Mouse (Mus musculus) hindbrain, embryonic 14.5 days (tissue): Measurements from ENCODE around the gene Urgcp. TPM values are rescaled to one million over a fixed set of nuclear protein-coding genes. Genes with fewer than 3 reads are reported as not detected.

Source experiments
- ATAC-seq: fragments of 200-750 bp; cut with Nextera tagmentation; 2 replicates; pipeline ENCODE4 v1.8.0; 2017; ENCODE audit warnings: moderate number of reproducible peaks, mild to moderate bottlenecking, moderate TSS enrichment, moderate library complexity; ENCODE audit not compliant: low FRiP score
- DNase-seq: peaks from one replicate; pipeline ENCODE4 v3.0.0-alpha.2; 2015; ENCODE audit warnings: low spot score
- H3K27ac ChIP-seq: fragments of 300-500 bp; sonication (generic); 2 replicates; pipeline ENCODE4 v1.5.1; 2014; ENCODE audit warnings: mild to moderate bottlenecking, moderate library complexity
- H3K27me3 ChIP-seq: fragments of 300-500 bp; sonication (generic); 2 replicates; pipeline ENCODE4 v1.6.1; 2014; ENCODE audit warnings: mild to moderate bottlenecking, low read length, mixed read lengths; ENCODE audit not compliant: control insufficient read depth, insufficient read depth
- H3K36me3 ChIP-seq: fragments of 300-500 bp; sonication (generic); replicated peaks from 2 replicates; pipeline ENCODE4 v1.6.1; 2014; ENCODE audit not compliant: control insufficient read depth, insufficient read depth
- H3K4me1 ChIP-seq: fragments of 300-500 bp; sonication (generic); replicated peaks from 2 replicates; pipeline ENCODE4 v1.6.1; 2014; ENCODE audit warnings: antibody characterized with exemption, low read length, mixed read lengths; ENCODE audit not compliant: control insufficient read depth, insufficient read depth
- H3K4me2 ChIP-seq: fragments of 300-500 bp; sonication (generic); replicated peaks from 2 replicates; pipeline ENCODE4 v1.6.1; 2014; ENCODE audit warnings: mild to moderate bottlenecking, moderate library complexity
- H3K4me3 ChIP-seq: fragments of 300-500 bp; sonication (generic); replicated peaks from 2 replicates; pipeline ENCODE4 v1.5.1; 2014; ENCODE audit warnings: mild to moderate bottlenecking, low read length
- H3K9ac ChIP-seq: fragments of 300-500 bp; sonication (generic); 2 replicates; pipeline ENCODE4 v1.6.1; 2014
- H3K9me3 ChIP-seq: fragments of 300-500 bp; sonication (generic); 2 replicates; pipeline ENCODE4 v1.6.1; 2016; ENCODE audit warnings: low read length; ENCODE audit not compliant: control insufficient read depth
- WGBS: fragments of 180-500 bp; shearing (Covaris S2); extraction: QIAGEN DNeasy Blood & Tissue Kit; methylation state at CpG from one replicate; pipeline ENCODE4 v1.1.7; 2014; 5-methylcytosine and 5-hydroxymethylcytosine counted together
- polyA plus RNA-seq: library from polyadenylated mRNA; unstranded; fragments of >200 nt; fragmentation: Nextera tagmentation; extraction: Ambion mirVana; gene quantifications from 2 replicates; pipeline ENCODE4 v1.2.1, GENCODE M21; 2014

The Urgcp gene
- polyA plus RNA-seq, 1 experiment from 2014 or later, result 26.8 TPM

GRCm38 (mm10) chr11:5705972-5706371 lies 56.2 kb downstream of the Urgcp start:
- peak overlapping the region; percentile 70 for H3K4me2 ChIP-seq
- H3K9me3 ChIP-seq, result no peaks in the 10 kb centered on the region
- DNase-seq (no peak), ATAC-seq (no peak)
- no peaks in the 10 kb centered on the region for H3K27me3 ChIP-seq
- peak overlapping the region; percentile 86 for H3K4me3 ChIP-seq
- H3K27ac ChIP-seq, result no peak overlapping the region
- 94% methylated on average over 9 of the region's 9 CpGs for WGBS
- peaks cover 14% of the 10 kb centered on the region for H3K4me1 ChIP-seq
- H3K36me3 ChIP-seq, result peaks cover 25% of the 10 kb centered on the region
- peak overlapping the region; percentile 86 for H3K9ac ChIP-seq

- H3K4me3 ChIP-seq, result no peak overlapping the region
- no peaks in the 10 kb centered on the region for H3K9me3 ChIP-seq
- DNase-seq, result no peak
- peaks cover 14% of the 10 kb centered on the region for H3K4me1 ChIP-seq
- no peak overlapping the region for H3K9ac ChIP-seq
- no peak for ATAC-seq
- peaks cover 25% of the 10 kb centered on the region for H3K36me3 ChIP-seq
- H3K4me2 ChIP-seq, result no peak overlapping the region
- H3K27me3 ChIP-seq, result no peaks in the 10 kb centered on the region
- WGBS, result 91% methylated on average over 1 of the region's 1 CpGs
- no peak overlapping the region for H3K27ac ChIP-seq
These were observed 58.8 kb downstream of the Urgcp start for GRCm38 (mm10) chr11:5703341-5703740.

GRCm38 (mm10) chr11:5702957-5703332 lies 59.2 kb downstream of the Urgcp start:
- WGBS, result 90% methylated on average over 6 of the region's 6 CpGs
- Histone ChIP-seq H3K4me2 (no peak overlapping the region), H3K27ac (no peak overlapping the region), H3K4me1 (peaks cover 14% of the 10 kb centered on the region), H3K36me3 (peaks cover 25% of the 10 kb centered on the region), H3K4me3 (no peak overlapping the region), H3K9ac (no peak overlapping the region), H3K9me3 (no peaks in the 10 kb centered on the region), H3K27me3 (no peaks in the 10 kb centered on the region)
- no peak for DNase-seq
- no peak for ATAC-seq

GRCm38 (mm10) chr11:5702271-5702956 lies 59.8 kb downstream of the Urgcp start:
- no peak overlapping the region for H3K4me2 ChIP-seq
- H3K27ac ChIP-seq, result no peak overlapping the region
- no peak for ATAC-seq
- H3K9me3 ChIP-seq, result no peaks in the 10 kb centered on the region
- no peaks in the 10 kb centered on the region for H3K27me3 ChIP-seq
- H3K4me1 ChIP-seq, result peaks cover 14% of the 10 kb centered on the region
- no peak overlapping the region for H3K9ac ChIP-seq
- H3K4me3 ChIP-seq, result no peak overlapping the region
- DNase-seq, result no peak
- WGBS, result 83% methylated on average over 5 of the region's 5 CpGs
- H3K36me3 ChIP-seq, result peaks cover 25% of the 10 kb centered on the region

- ATAC-seq (no peak), DNase-seq (no peak)
- Histone ChIP-seq H3K36me3 (peaks cover 25% of the 10 kb centered on the region), H3K4me2 (no peak overlapping the region), H3K27ac (no peak overlapping the region), H3K4me3 (no peak overlapping the region), H3K27me3 (no peaks in the 10 kb centered on the region), H3K4me1 (peaks cover 14% of the 10 kb centered on the region), H3K9me3 (no peaks in the 10 kb centered on the region), H3K9ac (no peak overlapping the region)
- 100% methylated on average over 1 of the region's 1 CpGs for WGBS
These were observed 60.4 kb downstream of the Urgcp start for GRCm38 (mm10) chr11:5701821-5702220.

- 64% methylated on average over 2 of the region's 2 CpGs for WGBS
- Histone ChIP-seq H3K36me3 (peaks cover 25% of the 10 kb centered on the region), H3K9ac (no peak overlapping the region), H3K4me2 (no peak overlapping the region), H3K27ac (no peak overlapping the region), H3K4me3 (no peak overlapping the region), H3K9me3 (no peaks in the 10 kb centered on the region), H3K4me1 (peaks cover 9% of the 10 kb centered on the region), H3K27me3 (no peaks in the 10 kb centered on the region)
- ATAC-seq, result no peak
- no peak for DNase-seq
These were observed 60.9 kb downstream of the Urgcp start for GRCm38 (mm10) chr11:5701300-5701699.

- DNase-seq, result no peak
- whole genome bisulfite sequencing, result 92% methylated on average over 7 of the region's 7 CpGs
- H3K4me2 ChIP-seq, result no peak overlapping the region
These were observed 61.4 kb downstream of the Urgcp start for GRCm38 (mm10) chr11:5700808-5701207.

GRCm38 (mm10) chr11:5691775-5692174 lies 70.4 kb downstream of the Urgcp start:
- Histone ChIP-seq H3K9me3 (no peaks in the 10 kb centered on the region), H3K4me1 (no peaks in the 10 kb centered on the region), H3K27me3 (no peaks in the 10 kb centered on the region), H3K27ac (no peak overlapping the region), H3K9ac (no peak overlapping the region), H3K36me3 (no peaks in the 10 kb centered on the region), H3K4me2 (no peak overlapping the region), H3K4me3 (no peak overlapping the region)
- ATAC-seq, result no peak
- DNase-seq, result peak; percentile 28
- 36% methylated on average over 7 of the region's 7 CpGs for WGBS

More at GRCm38 (mm10) chr11:5700808-5701207, 61.4 kb downstream of the Urgcp start:
- Histone ChIP-seq H3K27me3 (no peaks in the 10 kb centered on the region), H3K9me3 (no peaks in the 10 kb centered on the region), H3K27ac (no peak overlapping the region), H3K4me1 (peaks cover 4% of the 10 kb centered on the region; the same call in 1 of the 2 replicates), H3K4me3 (no peak overlapping the region), H3K36me3 (peaks cover 25% of the 10 kb centered on the region), H3K9ac (no peak overlapping the region)
- no peak for ATAC-seq

- no peaks in the 10 kb centered on the region for H3K9me3 ChIP-seq
- WGBS, result 41% methylated on average over 7 of the region's 7 CpGs
- H3K36me3 ChIP-seq, result no peaks in the 10 kb centered on the region
- H3K27me3 ChIP-seq, result no peaks in the 10 kb centered on the region
- H3K4me1 ChIP-seq, result no peaks in the 10 kb centered on the region
- no peak for DNase-seq
- no peak overlapping the region for H3K27ac ChIP-seq
- no peak overlapping the region for H3K4me2 ChIP-seq
- H3K4me3 ChIP-seq, result no peak overlapping the region
- ATAC-seq, result no peak
- H3K9ac ChIP-seq, result no peak overlapping the region
These were observed 77.9 kb downstream of the Urgcp start for GRCm38 (mm10) chr11:5684283-5684682.

GRCm38 (mm10) chr11:5682541-5682940 lies 79.6 kb downstream of the Urgcp start:
- WGBS, result 73% methylated on average over 6 of the region's 6 CpGs
- H3K4me3 ChIP-seq, result no peak overlapping the region
- DNase-seq (no peak), ATAC-seq (no peak)
- no peaks in the 10 kb centered on the region for H3K4me1 ChIP-seq
- H3K4me2 ChIP-seq, result no peak overlapping the region
- H3K27ac ChIP-seq, result no peak overlapping the region
- H3K9me3 ChIP-seq, result no peaks in the 10 kb centered on the region
- no peak overlapping the region for H3K9ac ChIP-seq
- H3K36me3 ChIP-seq, result no peaks in the 10 kb centered on the region
- no peaks in the 10 kb centered on the region for H3K27me3 ChIP-seq
